Mouse (Mus musculus): ENCODE results near the gene Dlg1.

Gene Dlg1

DNA sequence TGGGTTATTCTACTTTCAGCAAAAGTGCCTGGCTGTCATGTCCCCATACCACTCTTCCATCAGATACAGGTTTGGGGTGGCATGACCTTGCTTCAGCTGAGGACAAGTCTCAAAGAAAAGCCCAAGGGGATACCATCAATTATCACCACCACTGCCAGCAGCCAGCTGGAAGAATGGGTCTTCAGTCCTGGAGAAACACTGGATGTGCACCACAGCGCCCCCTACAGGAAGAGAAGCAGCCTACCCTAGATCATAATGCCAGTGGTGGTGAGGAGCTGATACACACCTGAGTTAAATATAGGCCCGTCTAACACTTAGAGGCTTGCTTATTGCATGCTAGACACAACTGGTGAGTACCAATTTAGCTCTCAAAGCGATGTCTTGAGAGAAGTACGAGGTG, 242.1 kb downstream of the Dlg1 start:
- CTCF ChIA-PET, result no interaction called here

DNA sequence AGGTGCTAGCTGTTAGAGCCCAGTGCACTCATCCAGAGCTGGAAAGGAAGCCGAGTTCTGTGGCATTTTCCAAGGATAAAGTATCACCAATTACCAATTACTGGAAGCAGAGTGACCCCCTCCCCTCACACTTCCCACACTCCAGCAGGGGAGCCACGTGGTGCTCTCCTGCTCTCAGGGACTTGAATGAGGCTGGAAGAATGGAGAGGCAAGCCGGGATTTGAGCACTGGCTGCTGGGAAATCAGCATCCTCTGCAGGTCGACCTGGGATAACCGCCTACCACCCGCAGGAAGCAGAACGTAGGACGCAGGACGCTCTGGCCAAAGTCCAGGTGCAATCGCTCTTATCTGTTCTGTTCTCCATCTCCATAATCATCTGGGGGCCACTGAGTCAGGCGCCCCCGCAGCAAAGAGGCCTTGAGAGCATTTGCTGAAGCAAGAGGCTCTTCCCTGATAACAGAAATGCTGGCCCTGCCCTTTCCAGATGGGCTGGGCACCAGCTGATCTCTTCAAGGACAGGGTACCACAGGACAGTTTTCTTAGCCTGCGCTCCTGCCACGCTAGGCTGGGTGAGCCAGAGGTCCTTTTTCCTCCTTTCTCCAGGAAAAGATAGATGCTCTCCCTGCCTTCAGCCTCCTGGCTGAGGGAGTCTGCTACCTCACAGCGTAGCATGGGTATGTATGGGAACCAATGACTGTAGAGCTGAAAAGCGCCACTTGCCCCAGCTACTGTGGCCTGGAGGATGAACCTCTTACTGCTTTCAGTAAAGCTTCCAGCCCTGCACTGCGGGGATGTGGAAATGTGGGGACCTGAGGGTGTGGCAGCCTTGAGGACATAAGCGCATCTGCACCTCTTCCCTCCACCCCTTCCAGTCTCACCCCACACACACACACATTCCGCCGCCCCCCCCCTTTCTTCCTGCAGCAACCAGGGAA, 242.9 kb downstream of the Dlg1 start:
- CTCF ChIA-PET, result no interaction called here

GRCm38 (mm10) chr16:31906896-31907295, 243.7 kb downstream of the Dlg1 start:
- CTCF ChIA-PET, result no interaction called here

DNA sequence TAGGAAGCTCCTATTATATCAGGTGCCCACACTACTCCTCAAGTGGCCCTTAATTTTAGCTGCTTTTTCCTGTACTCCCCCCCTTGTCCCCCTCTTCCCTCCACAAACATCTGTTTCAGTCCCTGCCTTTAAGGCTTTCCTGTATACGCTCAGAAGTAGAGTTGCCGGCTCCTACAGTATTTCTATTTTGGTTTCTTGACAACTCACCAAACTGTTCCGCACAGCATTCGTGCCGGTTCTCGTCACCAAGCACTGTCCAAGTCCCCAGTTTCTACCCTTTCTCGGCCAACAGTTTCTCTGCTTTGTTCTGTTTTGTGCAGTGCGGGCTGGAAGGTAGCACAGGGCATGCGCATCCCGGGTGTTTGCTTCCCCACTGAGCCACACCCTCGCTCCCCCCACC, 245.7 kb downstream of the Dlg1 start:
- CTCF ChIA-PET, result interaction anchor here (0.6 kb wide), 1 partner anchor 68 kb away, joined by 4 read pairs; no protein-coding TSS in a partner anchor

- CTCF ChIA-PET, result no interaction called here
Measured at GRCm38 (mm10) chr16:31910281-31910847, 247.1 kb downstream of the Dlg1 start.

DNA sequence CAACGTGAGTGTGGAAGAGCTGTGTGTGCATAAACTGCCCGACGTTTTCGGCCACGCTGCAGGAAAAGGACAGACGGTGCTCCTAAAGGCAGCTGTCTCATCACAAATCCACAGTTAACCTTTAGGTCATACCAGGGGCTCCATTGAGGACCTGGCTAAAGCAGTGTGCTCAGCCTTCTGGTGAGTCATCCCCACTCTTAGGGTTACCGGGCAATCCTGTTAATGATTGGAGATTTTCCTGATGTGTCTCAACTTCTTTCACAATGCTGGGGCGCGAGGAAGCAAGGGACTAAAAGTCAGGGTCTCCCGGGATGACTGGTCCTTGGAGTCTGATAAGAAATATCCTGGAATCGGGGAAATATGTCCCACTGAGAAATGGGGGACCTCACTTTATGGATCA, 254.5 kb downstream of the Dlg1 start:
- CTCF ChIA-PET, result no interaction called here

DNA sequence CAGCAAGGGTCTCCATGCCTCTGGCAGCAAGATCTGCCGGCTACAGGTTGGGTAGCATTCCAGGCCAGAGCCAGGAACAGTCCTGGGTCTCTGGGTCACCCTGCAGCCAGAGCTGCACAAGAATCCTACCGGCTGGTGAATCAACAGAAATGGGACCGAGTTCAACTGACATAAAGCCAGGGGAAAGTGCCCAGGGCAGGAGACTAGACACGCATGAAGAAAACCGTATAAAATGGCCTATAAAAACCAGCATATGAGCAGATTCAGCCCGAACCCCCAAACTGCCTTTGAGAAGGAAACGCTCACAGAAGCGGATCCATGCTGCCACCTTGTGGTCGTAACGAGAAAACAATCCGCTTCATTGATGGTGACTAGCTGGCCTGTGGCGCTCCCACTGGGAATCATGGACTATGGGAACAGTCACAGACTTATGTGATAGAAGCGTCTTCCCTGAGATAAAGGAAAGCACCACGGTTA, 255.0 kb downstream of the Dlg1 start:
- CTCF ChIA-PET, result no interaction called here

DNA sequence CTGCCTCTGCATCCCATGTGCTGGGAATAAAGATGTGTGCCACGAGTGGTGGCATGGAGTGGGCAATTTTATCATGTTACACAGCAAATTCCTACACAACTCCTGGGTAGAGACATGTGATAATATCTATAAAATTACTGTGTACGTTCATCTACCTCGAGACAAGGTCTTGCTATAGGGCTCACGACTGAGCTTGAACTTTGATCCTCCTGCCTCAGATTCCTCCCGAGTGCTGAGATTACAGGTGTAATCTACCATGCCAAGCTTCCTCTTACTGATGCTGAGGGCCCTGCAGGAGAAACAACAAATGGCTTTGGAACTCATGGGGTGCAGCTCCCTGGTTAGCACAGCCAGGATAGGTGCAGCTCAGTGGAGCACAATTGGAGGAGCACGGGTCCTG, 261.1 kb downstream of the Dlg1 start:
- CTCF ChIA-PET, result no interaction called here

All from spleen, embryonic (tissue).